In genomic region chr12:44325091-44325490, GRCm38 (mm10) we compare ENCODE assay signal across 19 mouse cellular contexts.
"Had no signal": no experiment of that assay in that cellular context is flagged by ENCODE, and none has a peak within 500 bp of the region (broad histone marks: within the 10 kb centered on the region; RNA-seq: fewer than 3 reads in every experiment).

No protein-coding gene starts in this region.

- H3K9ac ChIP-seq: intestine, embryonic 15.5 days; limb, embryonic 13.5 days; liver, embryonic 13.5 days; stomach, embryonic 15.5 days had no signal

- H3K27ac ChIP-seq: intestine, embryonic 15.5 days; limb, embryonic 10.5 days; limb, embryonic 13.5 days; liver, embryonic 13.5 days; stomach, embryonic 15.5 days had no signal

- H3K4me2 ChIP-seq: intestine, embryonic 15.5 days; limb, embryonic 13.5 days; liver, embryonic 13.5 days; midbrain, embryonic 11.5 days; stomach, embryonic 15.5 days had no signal

- H3K36me3 ChIP-seq: intestine, embryonic 15.5 days; limb, embryonic 10.5 days; limb, embryonic 13.5 days; liver, embryonic 13.5 days; stomach, embryonic 15.5 days had no signal

- H3K9me3 ChIP-seq: intestine, embryonic 15.5 days; limb, embryonic 10.5 days; limb, embryonic 13.5 days; liver, embryonic 13.5 days; stomach, embryonic 15.5 days had no signal

- H3K4me3 ChIP-seq: intestine, embryonic 15.5 days; limb, embryonic 10.5 days; limb, embryonic 13.5 days; liver, embryonic 13.5 days; stomach, embryonic 15.5 days had no signal

- ATAC-seq: intestine, embryonic 15.5 days had no signal

- DNase-seq: kidney, adult 18-20 months; kidney, adult 9 months; kidney, postnatal 14 days; kidney, postnatal 4 days; liver; liver, embryonic 13.5 days; lung, adult 2 months; lung, postnatal 14 days; lung, postnatal 4 days; midbrain, embryonic 14.5 days; right cerebral cortex, postnatal 25 days; spleen, adult 18-20 months; thymus, adult 18-20 months; thymus, postnatal 36 days had no signal
